Mouse (Mus musculus): ENCODE measurements around the gene Phf2.
"Not testable (repeated sequence)": the region's sequence is repeated elsewhere in the genome, so short reads cannot be mapped to it uniquely, and the experiment has no call there.

Gene Phf2

DNA sequence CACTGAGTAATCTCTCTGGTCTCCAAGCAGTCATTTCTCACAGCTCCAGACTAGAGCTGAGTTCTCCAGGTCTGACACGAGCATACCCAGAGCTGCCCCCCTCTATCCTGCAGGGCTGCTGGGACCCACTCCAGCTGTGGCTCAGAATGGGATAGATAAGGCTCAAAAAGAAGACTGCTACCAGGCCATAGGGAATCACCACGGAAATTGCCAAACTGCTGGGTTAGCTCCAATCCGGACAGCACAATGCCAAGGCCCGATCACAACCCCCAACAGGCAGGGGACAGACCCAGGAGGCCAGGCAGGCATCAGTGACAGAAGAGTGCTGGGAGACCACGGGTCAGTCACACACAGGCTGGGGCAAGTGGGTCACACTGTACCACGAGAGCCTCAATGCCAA lies 12.9 kb downstream of the Phf2 start:
- no peak for DNase-seq (ENCODE audit: low read depth, low spot score)

DNA sequence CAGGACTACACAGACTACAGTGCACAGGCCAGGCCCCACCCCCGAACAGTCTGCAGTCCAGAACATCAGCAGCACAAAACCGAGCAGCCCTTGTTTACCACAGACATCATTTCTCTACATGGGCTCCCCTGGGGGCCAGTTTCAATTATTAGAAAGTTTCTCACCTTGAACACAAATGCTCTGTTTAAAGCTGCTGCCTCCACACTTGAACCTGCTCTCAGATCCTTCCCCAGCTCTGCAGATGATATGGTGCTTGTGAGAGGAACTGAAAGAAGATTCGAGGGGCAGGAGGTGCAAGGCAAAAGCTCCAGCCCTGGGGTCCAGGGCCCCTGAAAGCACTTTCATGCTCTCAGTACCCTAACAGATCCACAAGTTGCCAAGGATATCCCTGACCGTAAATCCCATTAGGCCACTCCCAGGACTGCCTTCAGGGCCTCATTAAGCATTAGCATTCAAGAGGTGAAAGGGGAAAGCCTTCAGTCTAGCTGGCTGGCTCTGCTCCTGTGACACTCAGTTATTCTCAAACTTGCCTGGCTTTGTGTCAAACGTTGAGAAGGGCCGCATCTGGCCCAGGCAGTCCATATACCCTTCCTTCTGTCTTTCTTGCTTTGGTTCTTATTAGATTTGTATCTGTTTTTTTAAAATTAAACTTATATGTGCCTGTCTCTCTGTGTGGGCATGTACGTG lies 13.5 kb downstream of the Phf2 start:
- DNase-seq (ENCODE audit: low read depth, low spot score): no peak

DNA sequence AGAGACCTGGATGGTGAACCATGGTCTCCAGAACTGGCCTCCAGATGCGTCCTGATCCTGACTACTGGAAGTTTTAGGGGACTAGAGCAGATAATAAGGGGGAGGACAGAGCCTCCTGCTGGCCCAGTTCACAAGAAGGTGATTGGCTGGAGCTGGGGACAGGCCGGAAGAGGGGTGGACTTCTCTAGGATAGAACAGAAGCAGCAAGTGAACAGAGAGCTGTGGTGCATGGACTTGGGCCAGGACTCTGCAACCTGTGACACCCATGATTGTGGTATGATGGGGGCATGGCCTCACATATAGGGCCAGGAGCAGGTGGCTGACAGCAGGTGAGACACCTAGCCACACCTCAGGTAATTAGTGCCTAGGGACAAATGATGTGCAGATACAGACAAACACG lies 17.0 kb downstream of the Phf2 start:
- DNase-seq (ENCODE audit: low read depth, low spot score): no peak

DNA sequence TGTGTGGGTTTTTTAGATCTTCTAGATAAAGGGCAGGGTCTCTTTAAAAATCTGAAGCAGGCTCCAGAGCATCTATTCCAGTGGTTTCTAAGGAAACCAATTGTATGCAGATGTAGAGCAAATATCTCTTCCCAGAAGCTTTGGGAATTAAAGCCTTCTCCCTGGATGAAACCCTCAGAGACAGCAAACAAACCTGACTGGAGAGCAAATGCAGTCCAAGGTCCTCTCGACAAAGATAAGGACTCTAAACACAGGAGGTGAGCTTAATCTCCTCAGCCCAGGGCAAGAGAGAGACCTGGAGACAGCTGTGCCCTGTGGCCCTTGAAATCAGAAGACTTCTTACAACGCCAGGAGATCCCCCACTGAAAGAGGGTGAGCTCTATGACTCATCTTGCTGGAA lies 17.4 kb downstream of the Phf2 start:
- no peak for DNase-seq (ENCODE audit: low read depth, low spot score)

DNA sequence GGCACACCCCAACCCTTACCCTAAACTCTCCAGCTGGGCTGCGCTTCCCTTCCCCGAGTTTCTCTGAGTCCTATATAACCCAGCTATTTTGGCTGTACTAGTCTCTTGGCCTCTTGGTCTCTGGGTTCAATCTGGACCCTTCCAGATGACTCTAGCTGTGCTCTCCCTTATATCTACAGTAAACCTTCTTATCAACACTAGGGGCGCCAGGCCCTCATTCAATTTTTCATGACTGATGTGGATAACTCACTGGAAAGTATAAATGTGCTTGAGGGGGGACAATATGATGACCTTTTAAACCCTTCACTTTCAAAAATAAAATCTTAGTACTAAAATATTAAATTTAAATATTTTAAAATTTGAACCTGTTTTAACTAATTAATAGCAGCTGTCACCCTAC lies 18.1 kb downstream of the Phf2 start:
- DNase-seq (ENCODE audit: low read depth, low spot score): no peak

DNA sequence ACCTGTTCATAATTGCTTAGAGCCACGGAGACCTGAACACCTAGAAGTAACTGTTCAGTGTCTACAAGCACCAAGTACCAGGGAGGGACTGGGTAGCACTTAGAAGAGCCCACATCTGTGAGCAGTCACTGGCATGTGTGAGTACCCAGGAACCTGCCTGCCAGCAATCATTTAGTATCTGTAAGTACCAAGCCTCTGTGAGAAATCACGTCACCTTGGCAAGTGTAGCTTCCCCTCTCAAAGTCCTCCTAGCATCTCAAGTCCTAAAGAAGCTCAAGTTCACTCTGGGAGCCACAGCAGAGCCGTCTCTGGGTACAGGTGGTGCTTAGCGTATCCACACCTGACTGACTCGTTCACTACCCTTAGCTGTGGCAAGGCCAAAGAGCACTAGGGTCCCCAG lies 19.2 kb downstream of the Phf2 start:
- no peak for DNase-seq (ENCODE audit: low read depth, low spot score)

DNA sequence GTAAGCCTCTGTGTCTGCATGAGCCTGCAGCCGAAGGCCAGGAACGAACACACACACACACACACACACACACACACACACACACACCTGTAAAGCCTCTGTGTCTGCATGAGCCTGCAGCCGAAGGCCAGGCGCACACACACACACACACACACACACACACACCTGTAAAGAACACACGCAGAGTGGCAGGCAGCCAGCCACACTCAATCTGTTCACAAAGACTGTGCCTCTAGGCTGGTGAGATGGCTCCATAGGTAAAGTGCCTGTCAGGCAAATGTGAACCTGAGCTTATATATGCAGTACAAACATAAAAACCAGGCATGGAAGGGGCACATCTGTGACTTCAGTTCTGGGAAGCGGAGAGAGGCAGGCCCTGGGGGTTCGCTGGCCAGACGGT lies 20.1 kb downstream of the Phf2 start:
- no peak for DNase-seq (ENCODE audit: low read depth, low spot score)

DNA sequence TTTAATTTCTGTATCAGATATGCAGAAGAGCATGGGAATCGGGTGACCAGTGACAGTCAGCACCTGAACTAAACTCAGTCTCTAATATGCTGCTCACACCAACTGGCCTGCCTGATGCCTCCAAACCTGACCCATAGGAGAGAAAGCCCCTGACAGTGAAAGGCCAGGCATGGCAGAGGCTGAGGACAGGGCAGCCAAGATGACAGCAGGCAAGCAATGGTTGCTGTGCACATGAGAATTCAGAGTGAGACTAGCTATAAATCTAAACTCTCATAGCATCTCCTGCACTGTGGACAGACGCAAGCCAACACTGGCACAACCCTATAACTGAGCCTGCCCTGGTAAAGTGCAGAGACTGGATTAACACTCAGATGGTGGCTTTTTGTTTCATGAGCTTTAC lies 20.6 kb downstream of the Phf2 start:
- no peak for DNase-seq (ENCODE audit: low read depth, low spot score)

DNA sequence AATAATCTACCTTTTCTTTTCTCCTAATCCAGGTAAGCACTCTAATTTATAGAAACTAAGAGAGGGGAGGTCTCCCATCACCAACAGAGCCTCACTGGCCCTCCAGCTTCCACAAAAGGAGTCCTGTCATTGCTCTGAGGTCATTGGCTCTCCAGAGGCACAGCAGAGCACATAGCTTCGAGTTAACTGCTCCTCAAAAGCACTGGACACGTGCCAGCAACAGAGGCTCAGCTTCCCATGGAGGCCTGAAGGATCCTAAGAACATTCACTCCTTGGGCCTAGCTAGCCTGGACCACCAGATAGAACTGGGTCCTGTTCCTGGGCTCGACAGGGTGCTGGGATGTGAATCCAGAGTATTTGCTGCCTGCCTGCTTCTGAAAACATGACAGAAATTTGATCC lies 21.8 kb downstream of the Phf2 start:
- no peak for DNase-seq (ENCODE audit: low read depth, low spot score)

DNA sequence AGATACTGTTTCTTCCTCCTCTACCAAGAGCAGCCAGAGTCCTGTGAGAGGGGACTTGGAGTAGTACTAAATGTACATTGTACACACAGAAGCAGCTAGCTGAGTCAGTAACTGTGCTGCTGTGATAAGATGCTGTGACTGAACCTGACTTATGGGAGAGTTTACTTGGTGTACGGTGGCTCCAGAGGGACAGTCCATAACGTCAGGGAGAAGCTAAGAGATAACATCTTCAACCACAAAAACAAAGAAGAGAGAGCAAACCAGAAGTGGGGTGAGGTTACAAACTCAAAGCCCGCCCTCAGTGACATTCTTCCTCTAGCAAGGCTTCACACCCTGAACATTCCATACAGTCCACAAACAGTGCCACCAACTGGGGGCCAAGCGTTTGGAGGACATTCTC lies 25.6 kb downstream of the Phf2 start:
- DNase-seq (ENCODE audit: low read depth, low spot score): no peak

DNA sequence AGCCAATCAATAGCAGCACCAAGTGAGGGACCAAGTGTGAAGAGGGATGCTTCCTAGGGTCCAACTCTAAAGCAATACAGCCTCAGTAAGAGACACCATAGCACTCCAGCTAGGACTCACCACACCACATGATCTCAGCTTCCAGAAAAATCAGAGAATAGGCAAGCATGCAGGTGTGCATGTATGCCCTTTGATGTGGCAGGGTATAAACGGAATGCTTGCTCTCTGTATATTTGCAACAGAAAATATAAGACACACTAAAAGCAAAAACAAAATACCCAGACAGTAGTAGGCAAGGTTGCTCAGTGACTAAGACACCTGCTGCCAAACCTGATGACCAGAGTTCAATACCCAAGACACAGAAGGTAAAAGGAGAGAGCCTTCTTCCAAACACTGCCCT lies 27.4 kb downstream of the Phf2 start:
- DNase-seq (ENCODE audit: low read depth, low spot score): no peak

DNA sequence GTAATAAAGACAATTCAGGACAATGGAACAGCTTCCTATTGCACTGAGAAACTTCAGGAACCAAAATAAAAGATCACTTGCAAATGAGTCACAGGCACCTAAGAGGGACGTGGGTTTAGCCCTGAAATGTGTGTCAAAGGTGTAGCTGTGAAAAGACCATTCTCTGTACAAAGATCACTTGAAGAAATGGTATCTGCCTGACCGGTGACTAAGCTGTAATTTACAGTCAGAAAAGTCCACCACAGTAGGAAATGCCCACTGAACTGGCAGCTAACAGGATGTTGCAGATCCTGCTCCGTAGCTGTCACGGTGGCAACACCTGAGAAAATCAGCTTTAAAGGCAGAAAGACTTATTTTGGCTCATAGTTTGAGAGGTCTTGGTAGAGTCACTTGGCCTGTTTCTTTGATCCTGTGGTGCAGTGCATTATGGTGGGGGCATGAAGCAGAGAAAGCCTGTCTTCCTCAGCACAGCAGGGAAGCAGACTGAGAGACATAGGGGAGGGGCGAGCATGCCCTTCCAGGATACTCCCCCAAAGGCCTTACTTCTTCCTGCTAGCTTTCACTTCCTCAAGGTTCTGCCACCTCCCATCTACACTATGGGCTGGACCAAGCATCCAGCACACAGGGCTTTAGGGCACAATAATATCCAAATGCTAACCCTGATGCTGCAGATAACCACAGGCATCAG lies 28.9 kb downstream of the Phf2 start:
- no peak for DNase-seq (ENCODE audit: low read depth, low spot score)

DNA sequence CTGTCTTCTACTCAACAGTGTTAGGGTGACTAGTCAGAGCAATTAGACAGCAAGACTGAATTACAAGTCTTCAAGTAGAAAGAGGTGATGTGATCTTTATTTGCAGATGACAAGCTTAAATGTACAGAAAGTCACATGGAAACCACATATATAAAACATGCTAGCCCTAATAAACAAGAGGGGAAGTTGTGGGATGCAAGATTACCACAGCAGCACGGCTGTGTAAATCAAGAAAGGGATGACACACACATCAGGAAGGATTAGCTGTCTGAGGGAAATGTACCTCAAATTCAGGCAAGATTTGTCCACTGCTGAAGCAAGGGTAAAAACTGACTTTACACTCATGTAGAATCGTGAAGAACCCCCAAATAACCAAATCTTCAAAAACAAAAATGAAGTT lies 32.6 kb downstream of the Phf2 start:
- DNase-seq (ENCODE audit: low read depth, low spot score): no peak

DNA sequence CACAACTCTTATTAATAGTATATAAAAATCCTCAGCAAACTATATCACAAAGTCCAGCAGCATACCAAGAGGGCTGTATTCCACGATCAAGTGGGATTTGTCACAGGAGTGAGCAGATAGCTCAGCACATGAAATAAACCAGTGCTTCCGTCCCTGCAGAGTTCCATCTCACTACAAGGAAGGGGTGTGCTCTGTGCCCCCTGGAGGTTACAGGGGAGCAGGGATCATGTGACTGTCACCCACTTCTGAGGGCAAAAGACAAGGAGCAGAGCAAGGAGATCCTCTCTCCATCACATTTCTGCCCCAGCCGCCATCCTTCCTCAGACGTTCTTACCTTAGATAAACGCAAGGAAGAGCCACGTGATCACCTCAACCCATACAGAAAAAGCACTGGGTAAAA lies 33.4 kb downstream of the Phf2 start:
- DNase-seq (ENCODE audit: low read depth, low spot score): no peak

DNA sequence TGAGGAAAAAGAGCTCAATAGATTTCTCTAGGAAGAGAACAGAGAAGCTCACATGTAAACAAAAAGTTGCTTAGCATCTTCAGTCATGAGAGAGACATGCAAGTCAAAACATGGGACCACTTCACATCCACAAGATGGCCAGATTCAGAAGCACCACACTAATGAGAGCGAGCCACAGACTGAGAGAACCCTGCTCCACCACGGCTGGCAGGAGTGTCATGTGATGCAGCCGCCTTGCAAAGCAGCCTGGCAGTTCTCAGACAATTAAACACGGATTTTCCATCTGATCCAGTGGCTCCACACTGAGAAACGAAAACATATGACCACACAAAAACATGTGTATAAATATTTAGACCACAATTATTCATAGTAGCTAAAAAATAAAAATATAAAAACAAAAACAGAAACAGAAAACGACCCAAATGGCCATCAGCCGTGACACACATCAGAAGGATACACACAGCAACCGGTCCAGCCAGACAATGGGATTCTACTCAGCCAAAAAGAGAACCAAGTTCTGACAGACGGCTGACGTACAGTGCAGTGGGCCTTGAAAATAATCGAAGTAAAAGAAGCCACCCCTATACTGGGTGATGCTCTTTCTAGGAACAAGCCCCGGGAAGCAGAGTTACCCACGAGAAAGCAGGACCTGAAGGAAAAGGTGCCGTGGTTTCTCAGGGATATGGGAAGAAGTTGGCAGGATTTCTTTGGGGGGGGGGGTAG lies 40.2 kb downstream of the Phf2 start:
- DNase-seq (ENCODE audit: low read depth, low spot score): no peak

DNA sequence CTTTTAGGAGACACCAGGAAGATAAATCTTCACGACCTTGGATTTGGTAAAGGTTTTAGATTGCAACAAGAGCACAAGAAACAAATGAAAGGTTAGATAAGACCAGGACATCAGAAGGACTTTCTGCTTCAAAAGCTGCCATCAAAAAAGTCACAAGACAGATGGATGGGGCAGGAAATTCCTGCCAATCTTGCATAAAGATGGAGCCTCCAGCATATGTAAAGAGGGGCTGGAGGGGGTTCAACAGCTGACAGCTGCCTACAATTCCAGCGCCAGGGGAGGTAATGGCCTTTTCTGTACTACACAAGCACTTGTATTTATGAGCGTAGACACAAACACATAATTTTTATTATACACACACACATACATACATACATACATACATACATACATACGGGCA lies 41.1 kb downstream of the Phf2 start:
- no peak for DNase-seq (ENCODE audit: low read depth, low spot score)

DNA sequence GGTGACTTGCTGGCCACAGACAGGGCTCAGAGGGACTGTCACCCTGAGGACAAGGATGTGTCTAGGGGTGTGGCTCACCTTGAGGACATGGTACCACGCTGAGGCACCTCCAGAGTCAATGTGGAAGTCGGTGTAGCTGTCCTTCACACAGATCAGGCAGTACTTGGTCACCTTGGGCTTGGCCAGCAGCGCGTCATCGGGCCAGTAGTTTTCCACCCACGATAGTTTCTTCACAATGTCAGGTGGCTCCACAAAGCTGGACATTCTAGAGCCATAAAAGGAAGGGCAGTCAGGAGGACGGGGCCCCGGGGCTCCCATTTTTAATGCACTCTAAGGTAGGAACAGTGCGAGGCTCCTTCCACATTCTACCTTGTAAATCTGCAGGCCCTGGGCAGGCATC lies 48.0 kb downstream of the Phf2 start:
- DNase-seq (ENCODE audit: low read depth, low spot score): no peak

DNA sequence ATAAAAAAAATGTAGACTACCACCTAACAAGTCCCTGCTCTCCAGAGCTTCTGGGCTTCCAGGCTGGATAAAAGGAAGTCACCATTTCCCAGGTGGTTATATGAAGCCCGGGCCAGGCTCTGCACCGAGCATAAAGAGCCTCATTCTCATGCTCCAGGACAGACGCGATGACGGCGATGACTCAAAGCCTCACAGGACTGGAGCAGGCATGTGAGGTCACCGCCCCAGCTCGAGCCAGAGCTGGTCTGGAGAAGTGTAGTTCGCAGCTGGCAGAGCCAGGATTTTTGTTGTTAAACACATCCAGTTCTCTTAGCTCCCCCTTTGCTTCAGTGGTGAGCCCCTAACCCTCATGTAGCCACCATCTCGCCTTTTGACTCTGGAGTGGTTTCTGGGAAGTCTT lies 48.6 kb downstream of the Phf2 start:
- DNase-seq (ENCODE audit: low read depth, low spot score): no peak

DNA sequence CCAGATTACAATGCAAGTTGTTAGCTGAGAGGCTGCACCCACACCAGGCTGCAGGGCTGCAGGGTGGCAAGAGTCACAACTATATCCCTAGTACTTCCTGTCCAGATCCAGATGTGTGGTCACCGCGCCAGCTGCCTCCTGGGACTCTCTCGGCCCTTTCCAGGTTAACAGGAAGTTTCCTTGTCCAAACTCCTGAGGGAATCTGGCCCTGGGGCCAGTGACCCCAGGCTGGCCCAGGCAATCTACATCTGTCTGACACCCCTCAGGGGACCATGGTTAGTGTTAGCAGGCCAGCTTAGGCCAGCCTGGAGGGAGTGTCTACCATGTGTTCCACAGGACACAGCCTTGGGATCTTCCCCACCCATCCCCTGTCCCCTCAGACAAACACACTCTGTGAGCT lies 51.8 kb downstream of the Phf2 start:
- DNase-seq (ENCODE audit: low read depth, low spot score): no peak

DNA sequence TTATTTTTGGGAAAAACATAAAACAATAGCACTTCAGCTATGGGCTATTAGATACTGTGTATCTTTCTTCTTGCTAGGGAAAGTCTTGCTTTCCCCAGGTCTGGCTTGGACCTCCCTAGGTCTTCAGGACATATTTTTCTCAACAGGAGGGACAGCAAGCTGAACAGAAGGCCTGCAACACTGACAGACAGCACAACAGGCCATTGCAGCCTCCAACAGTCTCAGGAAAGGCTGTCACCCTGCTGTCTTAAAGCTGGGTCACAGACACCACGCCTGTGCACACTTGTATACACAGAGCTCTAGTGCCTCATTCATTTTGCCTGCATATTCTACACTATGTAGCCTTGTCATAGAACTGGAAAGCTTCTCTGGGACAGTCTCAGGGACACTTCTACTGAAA lies 56.5 kb downstream of the Phf2 start:
- no peak for DNase-seq (ENCODE audit: low read depth, low spot score)

DNA sequence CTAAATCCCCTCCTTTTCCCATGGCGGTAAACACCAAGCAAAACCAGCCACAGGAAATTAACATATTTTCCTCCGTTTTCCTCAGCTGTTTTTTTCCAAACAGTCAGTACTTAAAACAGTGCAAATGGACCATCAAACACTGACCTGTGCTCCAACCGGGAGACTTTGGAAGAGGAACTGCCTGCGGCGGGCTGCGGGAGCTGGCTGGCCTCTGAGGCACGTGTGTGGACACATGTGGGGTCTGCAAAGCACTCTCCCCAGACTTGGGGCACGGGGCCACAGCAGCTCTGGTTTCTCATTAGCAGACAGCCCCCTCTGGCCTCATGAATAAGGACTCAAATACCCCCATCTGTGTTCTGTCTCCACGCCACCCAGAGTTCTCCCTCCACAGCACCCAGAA lies 59.9 kb downstream of the Phf2 start:
- DNase-seq (ENCODE audit: low read depth, low spot score): no peak

DNA sequence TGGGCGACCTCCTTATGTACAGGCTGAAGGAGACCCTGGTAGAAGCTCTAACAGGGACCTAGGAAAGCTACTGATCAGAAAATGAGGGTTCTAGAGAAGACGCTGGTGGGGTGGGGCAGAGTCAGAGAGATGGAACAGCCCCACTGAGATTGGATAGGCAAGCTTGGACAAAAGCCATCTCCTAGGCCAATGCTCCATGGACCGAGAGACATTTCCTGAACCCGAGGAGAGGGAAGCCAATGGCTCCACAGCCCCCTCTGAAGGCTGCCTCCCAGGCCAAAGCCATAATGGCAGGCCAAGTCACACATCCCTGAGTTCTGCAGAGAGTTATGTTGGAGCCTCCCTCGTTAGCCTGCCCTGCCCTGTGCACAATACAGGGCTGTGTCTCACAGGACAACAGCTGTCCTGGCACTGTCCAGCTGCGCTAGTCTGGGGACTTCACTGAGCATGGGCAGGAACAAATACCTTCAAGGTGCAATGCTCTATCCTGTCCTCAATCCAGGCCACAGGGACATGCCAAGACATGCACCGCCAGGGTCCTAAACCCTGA lies 60.6 kb downstream of the Phf2 start:
- DNase-seq (ENCODE audit: low read depth, low spot score): no peak

DNA sequence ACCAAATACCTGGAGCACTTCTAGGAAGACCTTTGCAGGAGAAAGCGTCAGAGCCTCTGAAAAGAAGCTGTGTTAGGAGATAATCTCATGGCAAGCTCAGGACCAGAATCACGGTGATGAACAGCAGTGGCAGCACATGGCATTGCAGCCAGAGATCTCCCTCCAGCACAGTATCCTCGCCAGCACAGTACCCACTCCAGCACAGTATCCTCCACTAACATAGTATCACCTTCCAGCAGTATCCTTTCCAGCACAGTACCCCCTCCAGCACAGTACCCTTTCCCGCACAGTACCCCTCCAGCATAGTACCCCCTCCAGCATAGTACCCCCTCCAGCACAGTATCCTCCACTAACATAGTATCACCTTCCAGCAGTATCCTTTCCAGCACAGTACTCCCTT lies 61.3 kb downstream of the Phf2 start:
- DNase-seq (ENCODE audit: low read depth, low spot score): not testable (repeated sequence)

Measured in telencephalon, adult 2 months (tissue).